In genomic region chr7:101191326-101191969, GRCm38 (mm10) we compare ENCODE assay signal across 18 mouse cellular contexts.
DNase-seq lines count a peak whose midpoint lies in the region; ATAC-seq lines count a peak whose summit lies in the region.
"Had no signal": no experiment of that assay in that cellular context is flagged by ENCODE, and none has a peak within 500 bp of the region (broad histone marks: within the 10 kb centered on the region; RNA-seq: fewer than 3 reads in every experiment).

No protein-coding gene starts in this region.

- no peaks in the 10 kb centered on the region for H3K27me3 ChIP-seq in heart, embryonic 15.5 days
- H3K27me3 ChIP-seq in heart, embryonic 11.5 days (ENCODE audit: control insufficient read depth, insufficient read depth, low read length): no peaks in the 10 kb centered on the region
- H3K27me3 ChIP-seq in stomach, embryonic 15.5 days (replicated peaks): no peaks in the 10 kb centered on the region
- H3K27me3 ChIP-seq: kidney, embryonic 15.5 days; megakaryocyte, embryonic 14.5 days; neural tube, embryonic 12.5 days had no signal

- no peak overlapping the region for H3K9ac ChIP-seq in heart, embryonic 15.5 days
- no peak overlapping the region for H3K9ac ChIP-seq in heart, embryonic 11.5 days (ENCODE audit: low read depth, low read length)
- no peak overlapping the region for H3K9ac ChIP-seq in stomach, embryonic 15.5 days
- H3K9ac ChIP-seq: kidney, embryonic 15.5 days; liver, postnatal 0 days; neural tube, embryonic 12.5 days had no signal

- WGBS in heart, embryonic 15.5 days: 66% methylated on average over 3 of the region's 3 CpGs
- WGBS in heart, embryonic 11.5 days (ENCODE audit: insufficient replicate concordance): 80% methylated on average over 3 of the region's 3 CpGs
- 69% methylated on average over 3 of the region's 3 CpGs for WGBS in stomach, embryonic 15.5 days

- no peak for ATAC-seq in heart, embryonic 15.5 days (replicated peaks; ENCODE audit: insufficient number of reproducible peaks, insufficient read depth, low FRiP score, low read depth)
- no peak for ATAC-seq in heart, embryonic 11.5 days (replicated peaks; ENCODE audit: insufficient number of reproducible peaks, low FRiP score, low TSS enrichment)
- ATAC-seq in stomach, embryonic 15.5 days (ENCODE audit: insufficient read depth, low FRiP score, low read depth): no peak
- ATAC-seq: intestine, embryonic 16.5 days; liver, postnatal 0 days had no signal

- DNase-seq in layer of hippocampus, adult 9-11 months: peak; percentile 41
- DNase-seq in layer of hippocampus, postnatal 36 days: no peak
- DNase-seq in brain, embryonic 18.5 days (ENCODE audit: low read depth, low spot score): peak; percentile 56
- DNase-seq in urinary bladder, adult 2 months (ENCODE audit: low spot score): no peak
- DNase-seq: cerebellum, adult 11 months; cerebellum, postnatal 36 days; liver; liver, postnatal 0 days; lung, postnatal 14 days; right cerebral cortex, postnatal 4 days; thymus, adult 2 months had no signal

- H3K36me3 ChIP-seq in heart, embryonic 15.5 days: peaks cover 8% of the 10 kb centered on the region
- H3K36me3 ChIP-seq in heart, embryonic 11.5 days (ENCODE audit: control insufficient read depth, insufficient read depth, low read length): no peaks in the 10 kb centered on the region
- H3K36me3 ChIP-seq in stomach, embryonic 15.5 days: 0 out of 2 replicates have a peak, but pooled peaks cover 5% of the 10 kb centered on the region

- H3K4me2 ChIP-seq in heart, embryonic 15.5 days: no peak overlapping the region
- H3K4me2 ChIP-seq in heart, embryonic 11.5 days: no peak overlapping the region
- H3K4me2 ChIP-seq in stomach, embryonic 15.5 days: no peak overlapping the region
- H3K4me2 ChIP-seq: kidney, embryonic 15.5 days; neural tube, embryonic 12.5 days had no signal

- no peaks in the 10 kb centered on the region for H3K4me1 ChIP-seq in heart, embryonic 15.5 days (replicated peaks)
- no peaks in the 10 kb centered on the region for H3K4me1 ChIP-seq in heart, embryonic 11.5 days (ENCODE audit: control insufficient read depth, insufficient read depth, low read length)
- no peaks in the 10 kb centered on the region for H3K4me1 ChIP-seq in stomach, embryonic 15.5 days
- H3K4me1 ChIP-seq: kidney, embryonic 15.5 days; megakaryocyte, embryonic 14.5 days; neural tube, embryonic 12.5 days had no signal

- H3K9me3 ChIP-seq in heart, embryonic 15.5 days (replicated peaks): no peaks in the 10 kb centered on the region
- no peaks in the 10 kb centered on the region for H3K9me3 ChIP-seq in heart, embryonic 11.5 days (replicated peaks; ENCODE audit: control insufficient read depth, low read length)
- no peaks in the 10 kb centered on the region for H3K9me3 ChIP-seq in stomach, embryonic 15.5 days
- H3K9me3 ChIP-seq: kidney, embryonic 15.5 days; megakaryocyte, embryonic 14.5 days; neural tube, embryonic 12.5 days had no signal

- 0 out of 2 replicates have a peak overlapping the region, but pooled peaks have one; percentile 9 for H3K27ac ChIP-seq in heart, embryonic 15.5 days
- H3K27ac ChIP-seq in heart, embryonic 11.5 days (ENCODE audit: low read depth, low read length): no peak overlapping the region
- H3K27ac ChIP-seq in stomach, embryonic 15.5 days: peak overlapping the region; percentile 59
- H3K27ac ChIP-seq: kidney, embryonic 15.5 days; neural tube, embryonic 12.5 days had no signal

- no peak overlapping the region for H3K4me3 ChIP-seq in heart, embryonic 15.5 days
- no peak overlapping the region for H3K4me3 ChIP-seq in heart, embryonic 11.5 days (ENCODE audit: low read depth, low read length)
- no peak overlapping the region for H3K4me3 ChIP-seq in stomach, embryonic 15.5 days (replicated peaks)
- H3K4me3 ChIP-seq: kidney, embryonic 15.5 days; megakaryocyte, embryonic 14.5 days; neural tube, embryonic 12.5 days had no signal

Comparison
In these comparisons a context has a peak if more than half of its experiments do, and no peak if none do; other contexts are left out.
1. DNase-seq: peak in layer of hippocampus, adult 9-11 months (single experiment) and brain, embryonic 18.5 days (single experiment); none in layer of hippocampus, postnatal 36 days (0 of 2) and urinary bladder, adult 2 months (single experiment).